Comparison of ENCODE assay signal across 22 mouse cellular contexts in genomic region chr19:40438907-40439306, GRCm38 (mm10).
DNase-seq lines count a peak whose midpoint lies in the region; ATAC-seq and TF ChIP-seq lines count a peak whose summit lies in the region.
"Had no signal": no experiment of that assay in that cellular context is flagged by ENCODE, and none has a peak within 500 bp of the region (broad histone marks: within the 10 kb centered on the region; RNA-seq: fewer than 3 reads in every experiment).

No protein-coding gene starts in this region.

- intact Hi-C loops in heart, postnatal 14 days (cut with DNase I) = loop anchor here (2.0 to 5.0 kb wide), 3 partner anchors 24 to 74 kb away; partner anchors contain the start of gene Sorbs1

- no peaks in the 10 kb centered on the region for H3K27me3 ChIP-seq in heart, embryonic 12.5 days (replicated peaks)
- no peaks in the 10 kb centered on the region for H3K27me3 ChIP-seq in thymus, adult 2 months (ENCODE audit: control insufficient read depth, insufficient read depth, low read length)
- H3K27me3 ChIP-seq: hindbrain, embryonic 12.5 days; Patski had no signal

- no peak for TF ChIP-seq CTCF in thymus, adult 2 months (IDR thresholded peaks at IDR 0.05; ENCODE audit: borderline replicate concordance, control insufficient read depth, extremely low read depth, insufficient read depth, low read length, poor library complexity)

- TF ChIP-seq POLR2A in thymus, adult 2 months (IDR thresholded peaks at IDR 0.05; ENCODE audit: control insufficient read depth, extremely low read depth, insufficient read depth, low read length, poor library complexity) = no peak

- WGBS in heart, embryonic 12.5 days = 83% methylated on average over 10 of the region's 10 CpGs
- WGBS in thymus, adult 2 months = 48% methylated on average over 10 of the region's 10 CpGs

- H3K4me2 ChIP-seq in heart, embryonic 12.5 days = no peak overlapping the region
- H3K4me2 ChIP-seq: hindbrain, embryonic 12.5 days had no signal

- peaks cover 5% of the 10 kb centered on the region for H3K36me3 ChIP-seq in heart, embryonic 12.5 days
- H3K36me3 ChIP-seq in thymus, adult 2 months (ENCODE audit: control insufficient read depth, insufficient read depth, low read length) = no peaks in the 10 kb centered on the region
- H3K36me3 ChIP-seq: embryonic facial prominence, embryonic 10.5 days; forebrain, embryonic 10.5 days had no signal

- ATAC-seq in heart, embryonic 12.5 days (ENCODE audit: insufficient number of reproducible peaks, low FRiP score) = no peak
- no peak for ATAC-seq in erythroid progenitor cell, adult 5-6 weeks (replicated peaks; ENCODE audit: low FRiP score, poor library complexity, severe bottlenecking)
- ATAC-seq: activated CD4-positive, CD25-positive, alpha-beta regulatory T cell, adult 4 months; forebrain, embryonic 14.5 days; hindbrain, embryonic 16.5 days; inflammation-experienced regulatory T-cells, adult 6 months; intestine, postnatal 0 days; Patski had no signal

- no peaks in the 10 kb centered on the region for H3K9me3 ChIP-seq in heart, embryonic 12.5 days (replicated peaks)
- H3K9me3 ChIP-seq: embryonic facial prominence, embryonic 10.5 days; forebrain, embryonic 10.5 days; hindbrain, embryonic 12.5 days had no signal

- H3K9ac ChIP-seq in heart, embryonic 12.5 days = no peak overlapping the region
- H3K9ac ChIP-seq: hindbrain, embryonic 12.5 days had no signal

- H3K27ac ChIP-seq in heart, embryonic 12.5 days (ENCODE audit: poor library complexity, severe bottlenecking) = peak overlapping the region; percentile 87; the same call in 1 of the 2 replicates
- no peak overlapping the region for H3K27ac ChIP-seq in thymus, adult 2 months (ENCODE audit: control insufficient read depth, insufficient read depth, low read length)
- H3K27ac ChIP-seq: embryonic facial prominence, embryonic 10.5 days; forebrain, embryonic 10.5 days; hindbrain, embryonic 12.5 days had no signal

- peaks cover 79% of the 10 kb centered on the region for H3K4me1 ChIP-seq in heart, embryonic 12.5 days (replicated peaks)
- peaks cover 9% of the 10 kb centered on the region for H3K4me1 ChIP-seq in thymus, adult 2 months (replicated peaks; ENCODE audit: control insufficient read depth, insufficient read depth, low read length)

- peak; percentile 86 for DNase-seq in heart, adult 11 months
- DNase-seq in heart, adult 18-20 months = no peak
- DNase-seq in heart, postnatal 14 days = no peak
- peak; percentile 1 for DNase-seq in thymus, adult 2 months
- no peak for DNase-seq in thymus, adult 18-20 months
- peak; percentile 32 for DNase-seq in thymus, postnatal 4 days
- DNase-seq: adrenal gland, postnatal 14 days; cerebellum, adult 18-20 months; cerebellum, postnatal 10 days; gastrocnemius, postnatal 10 days; kidney, adult 8-10 months had no signal

- no peak overlapping the region for H3K4me3 ChIP-seq in heart, embryonic 12.5 days
- no peak overlapping the region for H3K4me3 ChIP-seq in thymus, adult 2 months (ENCODE audit: control insufficient read depth, insufficient read depth, low read length)
- H3K4me3 ChIP-seq: embryonic facial prominence, embryonic 10.5 days; forebrain, embryonic 10.5 days; hindbrain, embryonic 12.5 days had no signal

Comparison
In these comparisons a context has a peak if more than half of its experiments do, and no peak if none do; other contexts are left out.
1. DNase-seq: peak in heart, adult 11 months (single experiment), thymus, adult 2 months (single experiment) and thymus, postnatal 4 days (single experiment); none in heart, adult 18-20 months (0 of 2), heart, postnatal 14 days (0 of 2) and thymus, adult 18-20 months (0 of 2).